Mouse (Mus musculus) ovary, postnatal 36 days (tissue): ENCODE data around the gene Dpysl5.

Experiments used
- DNase-seq: peaks from one replicate; pipeline ENCODE4 v3.0.0; 2022; ENCODE audit warnings: low spot score, mixed read lengths

Gene Dpysl5

GRCm38 (mm10) chr5:30824124-30824988 is 113.0 kb downstream of the Dpysl5 start:
- no peak for DNase-seq

GRCm38 (mm10) chr5:30825166-30825565 is 113.8 kb downstream of the Dpysl5 start:
- DNase-seq: no peak

- DNase-seq: peak; percentile 23
Measured at GRCm38 (mm10) chr5:30825821-30826220, 114.5 kb downstream of the Dpysl5 start.

DNA sequence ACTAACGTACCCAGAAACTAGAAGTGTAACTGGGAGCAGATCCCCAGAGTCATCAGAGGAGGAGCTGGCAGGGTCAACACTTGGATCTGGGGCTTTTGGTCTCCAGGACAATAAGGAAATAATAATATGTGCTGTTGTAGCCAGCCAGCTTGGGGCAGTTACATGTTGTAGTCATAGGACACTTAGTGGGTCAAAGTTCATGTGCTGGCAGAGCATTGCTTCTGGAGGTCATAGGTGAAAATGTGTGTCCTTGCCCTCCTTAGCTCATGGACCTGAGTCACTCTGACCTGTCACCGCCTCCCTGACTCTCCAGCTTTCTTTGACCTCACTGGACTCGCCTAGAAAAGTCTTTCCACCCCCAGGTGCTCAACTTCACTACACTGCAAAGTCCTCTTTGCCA is 122.1 kb downstream of the Dpysl5 start:
- no peak for DNase-seq

GRCm38 (mm10) chr5:30839731-30840130 is 128.4 kb downstream of the Dpysl5 start:
- DNase-seq: no peak

DNA sequence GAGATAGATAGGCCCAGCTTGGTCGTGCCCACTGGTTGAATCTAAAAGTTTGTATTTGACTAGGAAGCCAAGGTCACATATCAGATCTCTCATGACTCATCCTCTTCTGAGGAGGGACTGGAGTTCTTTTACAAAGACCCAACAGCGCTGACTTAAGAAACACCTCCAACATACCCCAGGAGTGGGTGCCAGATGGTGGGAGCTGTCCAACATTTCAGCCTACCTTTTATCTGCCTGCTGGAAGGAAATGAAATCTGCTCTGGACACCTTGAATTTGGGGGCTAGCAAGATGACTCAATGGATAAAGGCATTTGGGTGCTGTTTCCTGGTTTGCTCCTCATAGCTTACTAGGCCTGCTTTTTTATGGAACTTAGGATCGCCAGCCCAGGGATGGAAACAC is 130.5 kb downstream of the Dpysl5 start:
- DNase-seq: no peak
